23 mouse cellular contexts compared by ENCODE assay signal in genomic region chr1:52421623-52422022, GRCm38 (mm10).
DNase-seq lines count a peak whose midpoint lies in the region; ATAC-seq and TF ChIP-seq lines count a peak whose summit lies in the region.
"Had no signal": no experiment of that assay in that cellular context is flagged by ENCODE, and none has a peak within 500 bp of the region (broad histone marks: within the 10 kb centered on the region; RNA-seq: fewer than 3 reads in every experiment).

No protein-coding gene starts in this region.

- no peaks in the 10 kb centered on the region for H3K79me2 ChIP-seq in heart, adult 2 months (replicated peaks; ENCODE audit: control insufficient read depth, insufficient read depth, low read length)

- no peaks in the 10 kb centered on the region for H3K27me3 ChIP-seq in heart, adult 2 months (ENCODE audit: control insufficient read depth, insufficient read depth, low read length)
- no peaks in the 10 kb centered on the region for H3K27me3 ChIP-seq in heart, embryonic 13.5 days (replicated peaks)
- no peaks in the 10 kb centered on the region for H3K27me3 ChIP-seq in heart, postnatal 0 days (ENCODE audit: control insufficient read depth, insufficient read depth, low read length)
- H3K27me3 ChIP-seq: forebrain, embryonic 13.5 days; hindbrain, embryonic 12.5 days had no signal

- no peak for TF ChIP-seq CTCF in heart, adult 2 months (IDR thresholded peaks at IDR 0.05)
- TF ChIP-seq CTCF in heart, postnatal 0 days (IDR thresholded peaks at IDR 0.05; ENCODE audit: low read depth) = no peak

- no peak for TF ChIP-seq EP300 in heart, adult 2 months (IDR thresholded peaks at IDR 0.05; ENCODE audit: insufficient read depth, low read depth, low read length)
- no peak for TF ChIP-seq EP300 in heart, postnatal 0 days (IDR thresholded peaks at IDR 0.05; ENCODE audit: low read depth)

- intact Hi-C loops in heart, adult 2 months (cut with DNase I) = no loop called here
- intact Hi-C loops in heart, postnatal 10 days (cut with DNase I) = no loop called here

- H3K9me3 ChIP-seq in heart, embryonic 13.5 days = no peaks in the 10 kb centered on the region
- H3K9me3 ChIP-seq in heart, postnatal 0 days (replicated peaks; ENCODE audit: control insufficient read depth, low read length) = no peaks in the 10 kb centered on the region
- H3K9me3 ChIP-seq: embryonic facial prominence, embryonic 10.5 days; forebrain, embryonic 13.5 days; hindbrain, embryonic 12.5 days had no signal

- no peak for TF ChIP-seq POLR2A in heart, adult 2 months (IDR thresholded peaks at IDR 0.05; ENCODE audit: insufficient read depth, low read depth, low read length)

- no peak for ATAC-seq in heart, embryonic 13.5 days (ENCODE audit: extremely low read depth, insufficient number of reproducible peaks, low FRiP score, low TSS enrichment)
- ATAC-seq in heart, postnatal 0 days (ENCODE audit: insufficient read depth, low read depth) = no peak
- ATAC-seq: forebrain, embryonic 13.5 days; forebrain, postnatal 0 days; hindbrain, embryonic 16.5 days; inflammation-experienced regulatory T-cells, adult 6 months; intestine, postnatal 0 days had no signal

- H3K4me1 ChIP-seq in heart, adult 2 months (ENCODE audit: control insufficient read depth, insufficient read depth, low read length) = peaks cover 5% of the 10 kb centered on the region
- H3K4me1 ChIP-seq in heart, embryonic 13.5 days = peaks cover 18% of the 10 kb centered on the region
- no peaks in the 10 kb centered on the region for H3K4me1 ChIP-seq in heart, postnatal 0 days (ENCODE audit: control insufficient read depth, insufficient read depth)
- H3K4me1 ChIP-seq: embryonic facial prominence, embryonic 10.5 days; forebrain, embryonic 13.5 days; hindbrain, embryonic 12.5 days had no signal

- H3K4me2 ChIP-seq in heart, embryonic 13.5 days = no peak overlapping the region
- H3K4me2 ChIP-seq in heart, postnatal 0 days (ENCODE audit: low read depth, low read length) = no peak overlapping the region
- H3K4me2 ChIP-seq: forebrain, embryonic 13.5 days; hindbrain, embryonic 12.5 days had no signal

- no peak overlapping the region for H3K4me3 ChIP-seq in heart, adult 2 months
- H3K4me3 ChIP-seq in heart, embryonic 13.5 days = no peak overlapping the region
- no peak overlapping the region for H3K4me3 ChIP-seq in heart, postnatal 0 days (ENCODE audit: low read depth, low read length)
- H3K4me3 ChIP-seq: embryonic facial prominence, embryonic 10.5 days; forebrain, embryonic 13.5 days; gastrocnemius, adult 2 months; hindbrain, embryonic 12.5 days had no signal

- no peak overlapping the region for H3K9ac ChIP-seq in heart, adult 2 months (ENCODE audit: low read depth, low read length)
- H3K9ac ChIP-seq in heart, embryonic 13.5 days = no peak overlapping the region
- H3K9ac ChIP-seq in heart, postnatal 0 days (replicated peaks; ENCODE audit: low read depth, low read length) = no peak overlapping the region
- H3K9ac ChIP-seq: forebrain, embryonic 13.5 days; forebrain, postnatal 0 days; hindbrain, embryonic 12.5 days had no signal

- peak overlapping the region; percentile 59 for H3K27ac ChIP-seq in heart, adult 2 months
- H3K27ac ChIP-seq in heart, embryonic 13.5 days (replicated peaks) = peak overlapping the region; percentile 37
- H3K27ac ChIP-seq in heart, postnatal 0 days (ENCODE audit: low read depth) = peak overlapping the region; percentile 57
- H3K27ac ChIP-seq: embryonic facial prominence, embryonic 10.5 days; forebrain, embryonic 13.5 days; gastrocnemius, adult 2 months; hindbrain, embryonic 12.5 days had no signal

- no peak for DNase-seq in heart, adult 2 months
- DNase-seq in heart, adult 9 months (ENCODE audit: low spot score in 2 of 2) = no peak
- no peak for DNase-seq in heart, postnatal 10 days
- DNase-seq in lung, postnatal 10 days = peak; percentile 3
- no peak for DNase-seq in lung, postnatal 14 days
- peak; percentile 26 for DNase-seq in heart, postnatal 0 days (ENCODE audit: low spot score)
- no peak for DNase-seq in embryo, embryonic 10 days (ENCODE audit: low spot score)
- DNase-seq: adrenal gland, adult 2 months; adrenal gland, postnatal 25 days; cerebellum, adult 18-20 months; cerebellum, adult 9-11 months; cerebellum, postnatal 36 days; forebrain, postnatal 0 days; gastrocnemius, adult 2 months; gastrocnemius, postnatal 25 days; kidney, adult 8-10 months had no signal

- H3K36me3 ChIP-seq in heart, adult 2 months (ENCODE audit: control insufficient read depth, insufficient read depth, low read length) = no peaks in the 10 kb centered on the region
- no peaks in the 10 kb centered on the region for H3K36me3 ChIP-seq in heart, embryonic 13.5 days
- no peaks in the 10 kb centered on the region for H3K36me3 ChIP-seq in heart, postnatal 0 days (replicated peaks; ENCODE audit: control insufficient read depth, insufficient read depth, low read length)
- H3K36me3 ChIP-seq: embryonic facial prominence, embryonic 10.5 days; hindbrain, embryonic 12.5 days had no signal

Comparison
In these comparisons a context has a peak if more than half of its experiments do, and no peak if none do; other contexts are left out.
1. DNase-seq: peak in lung, postnatal 10 days (single experiment) and heart, postnatal 0 days (single experiment); none in heart, adult 2 months (0 of 2), heart, adult 9 months (0 of 2), heart, postnatal 10 days (0 of 2), lung, postnatal 14 days (single experiment) and embryo, embryonic 10 days (single experiment).
2. Peak in every context shown above with its lines, with median percentiles within 50 percentile points of each other: H3K27ac ChIP-seq.